Mouse (Mus musculus) layer of hippocampus, adult 2 months (tissue): ENCODE measurements around the gene Zfp273. TPM values are rescaled to one million over a fixed set of nuclear protein-coding genes. Genes with fewer than 3 reads are reported as not detected.
"Not testable (repeated sequence)": the region's sequence is repeated elsewhere in the genome, so short reads cannot be mapped to it uniquely, and the experiment has no call there.

ENCODE experiments used
- DNase-seq, 2 experiments: peaks; one replicate each; pipeline ENCODE4 v3.0.0; 2022; ENCODE audit warnings: low spot score in 2 of 2
- H3K27ac ChIP-seq: fragments of 200-600 bp; 2 replicates; pipeline ENCODE4 v1.8.1; 2022
- H3K4me3 ChIP-seq: fragments of 200-600 bp; 2 replicates; pipeline ENCODE4 v1.8.1; 2022; ENCODE audit warnings: mild to moderate bottlenecking
- CTCF ChIP-seq: fragments of 200-600 bp; conservative IDR thresholded peaks from 2 replicates; pipeline ENCODE4 v1.8.1; 2022; ENCODE audit warnings: antibody characterized with exemption, mild to moderate bottlenecking, moderate library complexity
- total RNA-seq, 2 experiments: library from RNA; stranded (reverse); gene quantifications; 2 replicates each; pipeline ENCODE4 v1.2.3; 2021

The Zfp273 gene
- total RNA-seq, 2 experiments from 2014 or later: 8.2 to 9.4 TPM

DNA sequence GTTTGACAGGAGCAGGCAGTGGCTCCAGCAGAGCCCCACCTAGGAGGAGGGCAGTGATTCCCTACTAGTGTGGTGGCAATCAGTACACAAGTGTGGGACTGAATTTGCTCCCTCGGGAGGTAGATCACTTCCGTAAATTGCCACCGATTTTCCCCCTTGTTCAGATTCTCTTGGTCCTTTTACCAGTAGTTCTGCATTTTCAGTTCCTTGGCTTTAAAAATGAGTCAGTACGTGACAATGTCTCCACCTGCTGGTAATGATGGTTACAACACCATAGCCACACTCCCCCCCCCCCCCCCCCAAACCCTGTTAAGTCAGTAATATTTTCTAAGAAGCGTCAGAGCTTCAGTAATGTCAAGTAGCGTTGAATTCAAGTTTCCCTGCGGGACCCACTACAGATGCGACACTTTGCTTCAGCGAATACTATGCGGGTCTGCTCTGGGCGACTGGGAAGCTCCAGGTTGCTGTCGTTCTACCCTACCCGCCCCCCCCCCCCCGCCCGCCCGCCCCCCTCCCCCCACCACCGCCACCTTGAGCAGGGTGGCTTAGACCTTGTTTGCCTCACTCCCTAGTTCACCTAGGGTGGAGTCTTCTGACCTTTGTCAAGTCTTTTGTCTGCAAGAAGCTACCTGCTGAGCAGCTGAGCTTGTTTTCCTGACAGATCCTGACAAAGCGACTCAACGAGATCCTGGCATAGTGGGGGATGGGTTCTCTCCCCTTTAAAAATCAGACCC is 30.7 kb downstream of the Zfp273 start:
- TF ChIP-seq CTCF: peak; percentile 76
- Histone ChIP-seq H3K4me3 (peak overlapping the region; percentile 43), H3K27ac (peak overlapping the region; percentile 90)
- peak; percentile 53 to 63 for DNase-seq

DNA sequence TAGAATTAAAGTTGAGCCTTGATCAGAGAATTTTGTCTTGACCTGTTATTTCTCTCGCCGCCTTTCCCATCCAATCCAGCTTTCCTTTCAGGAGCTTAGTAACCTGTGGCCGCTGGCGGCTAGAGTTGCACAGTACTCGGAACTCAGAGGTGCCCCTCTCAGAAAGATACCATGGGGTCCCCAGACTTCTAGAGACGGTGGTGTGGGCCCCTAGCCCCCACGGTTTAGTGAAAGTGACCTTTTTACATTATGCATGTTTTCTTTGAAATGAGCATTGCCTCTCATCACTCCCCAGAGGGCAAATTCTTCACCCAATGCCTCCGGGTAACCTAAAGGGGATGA is 31.3 kb downstream of the Zfp273 start:
- no peak for TF ChIP-seq CTCF
- Histone ChIP-seq H3K4me3 (peak overlapping the region; percentile 43), H3K27ac (peak overlapping the region; percentile 75)
- no peak for DNase-seq

DNA sequence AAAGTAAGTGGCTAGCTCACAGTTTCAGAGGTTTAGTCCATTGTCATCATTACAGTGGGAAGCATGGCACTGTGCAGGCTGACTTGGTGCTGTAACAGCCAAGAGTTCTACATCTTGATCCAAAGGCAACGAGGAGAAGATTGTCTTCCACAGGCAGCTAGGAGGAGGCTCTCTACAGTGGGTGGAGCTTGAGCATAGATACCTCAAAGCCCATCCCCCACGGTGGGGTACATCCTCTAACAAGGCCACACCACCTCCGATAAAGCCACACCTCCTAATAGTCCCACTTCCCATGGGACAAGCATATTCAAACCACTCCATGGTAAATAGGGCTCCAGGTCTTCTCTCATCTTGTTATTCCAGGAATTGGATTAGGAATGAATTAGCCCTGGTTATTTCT is 36.8 kb downstream of the Zfp273 start:
- H3K27ac ChIP-seq: no peak overlapping the region
- no peak for DNase-seq
- H3K4me3 ChIP-seq: no peak overlapping the region
- TF ChIP-seq CTCF: no peak

DNA sequence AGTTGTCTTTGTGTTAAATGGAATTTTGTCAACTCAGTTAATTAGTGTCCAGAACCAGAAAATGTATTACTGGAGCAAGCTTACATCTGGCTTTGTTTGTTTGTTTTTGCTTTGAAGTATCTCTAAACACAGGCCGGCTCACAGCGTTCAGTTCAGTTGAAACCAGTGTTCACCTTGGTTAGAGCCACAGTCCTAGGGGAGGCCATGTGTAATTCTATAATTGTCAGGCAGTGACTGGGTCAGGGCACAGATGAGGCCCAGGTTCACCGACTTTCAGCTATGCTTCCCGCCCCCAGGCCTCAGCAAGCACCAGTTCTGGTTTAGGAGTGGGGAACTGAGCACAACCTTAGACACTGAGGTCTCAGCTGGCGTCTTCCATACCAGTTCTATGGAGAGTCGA is 39.6 kb downstream of the Zfp273 start:
- Histone ChIP-seq H3K27ac (peak overlapping the region; percentile 82; the same call in 1 of the 2 replicates), H3K4me3 (no peak overlapping the region)
- TF ChIP-seq CTCF: no peak
- DNase-seq: no peak

DNA sequence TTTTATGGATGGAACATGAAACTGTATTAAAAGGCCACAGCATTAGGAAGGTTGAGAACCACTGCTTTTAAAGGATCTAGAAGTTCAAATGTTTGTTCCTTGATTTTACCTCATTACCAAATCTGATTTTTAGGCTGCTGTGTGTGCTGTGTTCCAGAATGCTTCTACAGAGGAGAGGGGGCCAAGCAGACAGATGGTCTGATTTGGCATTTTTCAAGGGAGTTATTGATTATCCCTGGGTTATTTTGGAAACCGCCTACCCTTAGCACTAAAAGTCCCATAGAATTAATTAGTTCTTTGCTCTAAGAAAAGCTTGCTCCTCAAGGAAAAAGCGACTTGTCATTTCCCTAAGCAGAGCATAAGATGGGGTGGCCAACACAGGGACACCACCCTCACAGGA is 40.4 kb downstream of the Zfp273 start:
- Histone ChIP-seq H3K27ac (peak overlapping the region; percentile 82), H3K4me3 (no peak overlapping the region)
- TF ChIP-seq CTCF: no peak
- DNase-seq: peak; percentile 55 to 60

DNA sequence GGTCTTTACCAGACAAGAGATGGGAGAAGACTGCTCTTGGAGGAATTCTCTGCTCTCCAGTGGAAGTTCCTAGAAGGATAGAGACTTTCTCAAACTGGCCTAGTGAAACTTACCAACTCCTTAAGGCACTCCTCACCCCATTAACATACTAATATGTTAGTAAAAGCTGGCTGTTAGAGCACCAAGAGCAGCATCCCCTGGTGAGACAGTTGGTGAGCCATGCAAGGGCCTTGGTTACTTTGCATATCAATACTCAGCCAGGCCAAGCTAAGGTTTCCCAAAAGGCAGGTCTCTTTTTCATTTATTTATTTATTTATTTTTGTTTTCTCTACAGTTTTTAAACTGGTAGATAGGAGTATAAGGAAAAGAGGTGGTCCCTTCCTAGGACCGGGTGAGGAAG is 43.8 kb downstream of the Zfp273 start:
- TF ChIP-seq CTCF: no peak
- H3K27ac ChIP-seq: no peak overlapping the region
- no peak overlapping the region for H3K4me3 ChIP-seq
- DNase-seq: no peak

DNA sequence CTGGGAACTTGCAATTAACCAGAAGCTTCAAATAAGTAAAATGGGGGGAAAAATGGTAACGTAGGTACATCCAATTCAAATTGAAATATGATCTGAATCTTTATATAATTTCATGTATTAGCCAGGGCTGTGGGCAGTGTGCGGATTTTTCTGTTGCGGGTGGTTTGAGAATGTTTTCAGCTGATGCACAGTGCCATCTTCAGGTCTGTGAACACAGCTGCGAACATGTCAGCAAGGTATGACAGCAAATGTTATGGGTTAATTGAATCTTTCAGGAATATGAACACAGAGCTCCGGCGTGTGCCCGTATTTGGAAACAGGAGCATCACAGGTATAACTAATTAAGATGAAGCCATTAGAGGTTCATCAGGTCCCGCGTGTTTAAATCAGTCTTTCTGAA is 49.0 kb downstream of the Zfp273 start:
- Histone ChIP-seq H3K27ac (no peak overlapping the region), H3K4me3 (no peak overlapping the region)
- peak in 1 of 2 experiments; percentile 29 for DNase-seq
- TF ChIP-seq CTCF: peak; percentile 73

DNA sequence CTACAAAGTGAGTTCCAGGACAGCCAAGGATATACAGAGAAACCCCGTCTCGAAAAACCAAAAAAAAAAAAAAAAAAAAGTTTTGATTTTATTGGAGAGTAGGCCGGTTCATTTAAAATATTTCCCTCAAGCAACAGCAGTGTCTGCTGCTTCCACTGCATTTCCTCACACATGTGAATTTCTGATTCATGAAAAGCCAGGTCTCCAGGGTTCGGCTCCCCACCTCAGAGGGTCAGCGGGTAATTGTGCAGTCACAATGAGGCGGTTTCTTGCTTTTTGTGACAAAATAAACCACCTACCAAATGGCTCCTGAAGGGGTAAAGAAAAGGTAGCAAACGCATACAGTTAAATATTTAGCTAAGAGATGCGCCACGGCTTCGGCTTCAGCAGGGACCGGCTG is 49.5 kb downstream of the Zfp273 start, which contains the start of gene BC048507:
Gene BC048507, plus strand, starts transcription at position 301 of the 400 bp plus-strand sequence.
- Histone ChIP-seq H3K27ac (no peak within 1 kb of the TSS), H3K4me3 (no peak within 1 kb of the TSS)
- no peak for DNase-seq
- TF ChIP-seq CTCF: no peak

DNA sequence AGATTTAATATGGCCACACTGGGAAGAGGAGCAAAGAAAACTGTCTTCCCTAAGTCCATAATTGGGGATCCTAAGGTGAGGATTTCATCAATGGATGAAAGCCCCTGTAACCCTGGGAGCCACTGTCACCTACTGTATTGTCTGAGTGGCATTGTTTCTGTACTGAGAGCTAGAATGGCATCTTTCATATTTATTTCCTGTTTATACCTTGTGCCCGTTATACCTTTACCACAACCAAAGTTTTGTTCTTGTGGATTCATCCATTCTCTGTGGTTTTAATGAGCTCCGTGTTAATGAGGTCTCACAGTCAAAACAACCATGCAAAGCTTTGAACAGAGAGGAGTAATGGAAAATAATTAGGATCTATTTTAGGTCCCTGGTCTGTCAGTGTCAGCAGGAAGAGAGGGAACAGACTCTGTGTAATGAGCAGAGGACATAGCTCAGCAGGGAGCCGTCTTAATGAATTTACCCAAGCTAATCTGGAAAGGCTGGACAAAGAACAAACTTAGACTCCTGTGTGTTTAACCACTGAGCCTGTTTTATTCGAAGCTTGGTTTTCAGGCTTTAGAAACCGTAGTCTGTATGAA is 51.3 kb downstream of the Zfp273 start:
- no peak overlapping the region for H3K27ac ChIP-seq
- no peak for TF ChIP-seq CTCF
- DNase-seq: no peak
- no peak overlapping the region for H3K4me3 ChIP-seq

DNA sequence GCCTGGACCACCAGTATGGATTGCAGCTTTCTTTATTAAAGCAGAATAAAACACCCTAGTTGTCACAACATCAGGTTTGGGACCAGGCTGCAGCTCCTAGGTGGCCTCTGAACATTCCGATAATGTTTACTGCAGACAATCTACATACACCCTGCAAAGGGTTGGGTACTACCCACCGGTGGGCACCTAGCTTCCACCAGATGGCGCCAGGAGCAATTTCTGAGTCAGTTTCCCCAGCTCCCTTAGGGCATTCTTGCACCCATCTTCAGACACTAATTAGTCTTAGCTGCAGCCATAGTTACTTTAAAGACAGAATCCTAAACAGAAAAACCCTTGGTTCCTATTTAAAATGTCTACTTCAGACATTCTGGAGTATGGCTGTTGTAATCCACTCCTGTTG is 54.4 kb downstream of the Zfp273 start:
- H3K27ac ChIP-seq: no peak overlapping the region
- DNase-seq: no peak
- no peak overlapping the region for H3K4me3 ChIP-seq
- peak; percentile 73 for TF ChIP-seq CTCF

DNA sequence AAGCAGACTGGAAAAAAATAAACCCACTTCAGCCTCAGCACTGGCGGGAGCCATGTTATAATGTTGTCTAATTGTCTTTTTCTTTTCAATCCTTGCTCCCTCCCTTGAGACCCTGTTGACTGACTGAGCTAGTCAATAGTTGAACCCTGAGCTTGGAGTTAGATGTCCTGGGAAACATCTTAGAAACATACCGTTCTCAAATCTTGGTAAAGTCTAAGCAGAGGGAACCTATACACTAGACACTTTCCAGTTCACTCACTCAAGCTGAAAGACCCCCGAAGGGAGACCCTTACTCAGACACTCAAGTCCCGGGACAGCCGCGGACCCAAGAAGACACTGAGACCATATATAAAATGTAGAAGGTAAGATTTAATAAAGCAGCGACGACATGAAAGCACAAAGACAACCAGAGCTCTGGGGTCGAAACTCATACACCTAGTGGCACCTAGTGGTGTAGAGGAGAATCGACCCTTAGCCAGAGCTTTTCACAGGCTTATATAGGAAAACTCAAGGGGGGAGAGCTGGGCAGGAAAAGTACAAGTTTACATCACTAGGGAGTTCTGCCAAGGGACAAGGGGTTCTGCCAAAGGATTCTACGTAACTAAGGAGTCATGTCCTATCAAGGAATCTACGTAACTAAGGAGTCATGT is 62.6 kb downstream of the Zfp273 start:
- H3K27ac ChIP-seq, H3K4me3 ChIP-seq, DNase-seq: not testable (repeated sequence)

Other genes with a start within 250 kb of the Zfp273 start
- 10 to 100 TPM in 1 of 2 experiments, 1 to 10 TPM in 1; 9.1 to 10.2 TPM for gene Zfp729b, start 204.0 kb upstream of the Zfp273 start, total RNA-seq
- gene Gm49345, start 176.0 kb upstream of the Zfp273 start, total RNA-seq: 1 to 10 TPM in 1 of 2 experiments, not detected in 1; 1.6 TPM
- gene Zfp729a, start 175.9 kb upstream of the Zfp273 start, total RNA-seq: 1 to 10 TPM; 9.3 to 9.9 TPM
- gene Zfp738, start 126.7 kb upstream of the Zfp273 start, total RNA-seq: 10 to 100 TPM; 25.3 to 25.8 TPM
- 10 to 100 TPM; 13.5 to 14.0 TPM for gene Zfp65, start 84.6 kb upstream of the Zfp273 start, total RNA-seq
- gene Zfp85, start 58.5 kb upstream of the Zfp273 start, total RNA-seq: 1 to 10 TPM; 6.6 to 7.0 TPM
- 1 to 10 TPM; 2.9 to 5.3 TPM for gene Zfp493, start 34.0 kb upstream of the Zfp273 start, total RNA-seq
- gene Gm10037, start 17.4 kb downstream of the Zfp273 start, total RNA-seq: 10 to 100 TPM; 10.9 to 14.6 TPM
- not detected for gene BC048507, start 49.6 kb downstream of the Zfp273 start, total RNA-seq